Mouse (Mus musculus) intestine, embryonic 16.5 days (tissue): ENCODE measurements around the gene Gm14296. TPM values are rescaled to one million over a fixed set of nuclear protein-coding genes. Genes with fewer than 3 reads are reported as not detected.
"Not testable (repeated sequence)": the region's sequence is repeated elsewhere in the genome, so short reads cannot be mapped to it uniquely, and the experiment has no call there.

Source experiments
- ATAC-seq: fragments of 200-750 bp; cut with Nextera tagmentation; 2 replicates; pipeline ENCODE4 v1.8.0; 2017; ENCODE audit warnings: moderate TSS enrichment, moderate library complexity
- H3K27ac ChIP-seq: fragments of 300-500 bp; sonication (generic); 2 replicates; pipeline ENCODE4 v1.5.1; 2014; ENCODE audit warnings: mild to moderate bottlenecking, low read length
- H3K27me3 ChIP-seq: fragments of 300-500 bp; sonication (generic); replicated peaks from 2 replicates; pipeline ENCODE4 v1.6.1; 2014; ENCODE audit warnings: low read length, control low read depth, mixed read lengths; ENCODE audit not compliant: control insufficient read depth, insufficient read depth
- H3K36me3 ChIP-seq: fragments of 300-500 bp; sonication (generic); 2 replicates; pipeline ENCODE4 v1.6.1; 2014; ENCODE audit warnings: low read length, control low read depth; ENCODE audit not compliant: control insufficient read depth, insufficient read depth
- H3K4me1 ChIP-seq: fragments of 300-500 bp; sonication (generic); 2 replicates; pipeline ENCODE4 v1.6.1; 2014; ENCODE audit warnings: low read length, control low read depth, mixed read lengths; ENCODE audit not compliant: control insufficient read depth, insufficient read depth
- H3K4me2 ChIP-seq: fragments of 300-500 bp; sonication (generic); 2 replicates; pipeline ENCODE4 v1.6.1; 2014; ENCODE audit warnings: low read depth, low read length, control low read depth
- H3K4me3 ChIP-seq: fragments of 300-500 bp; sonication (generic); 2 replicates; pipeline ENCODE4 v1.5.1; 2014; ENCODE audit warnings: mild to moderate bottlenecking, low read length
- H3K9ac ChIP-seq: fragments of 300-500 bp; sonication (generic); 2 replicates; pipeline ENCODE4 v1.6.1; 2014; ENCODE audit warnings: low read depth, low read length
- H3K9me3 ChIP-seq: fragments of 300-500 bp; sonication (generic); 2 replicates; pipeline ENCODE4 v1.6.1; 2016; ENCODE audit warnings: low read length, control low read depth; ENCODE audit not compliant: control insufficient read depth
- WGBS: fragments of 180-500 bp; shearing (Covaris S2); extraction: QIAGEN DNeasy Blood & Tissue Kit; methylation state at CpG from one replicate; pipeline ENCODE4 v1.1.7; 2014; 5-methylcytosine and 5-hydroxymethylcytosine counted together
- polyA plus RNA-seq: library from polyadenylated mRNA; unstranded; fragments of >200 nt; fragmentation: Nextera tagmentation; extraction: Ambion mirVana; gene quantifications from 2 replicates; pipeline ENCODE4 v1.2.1, GENCODE M21; 2015

The Gm14296 gene
- polyA plus RNA-seq, result 7.9 and 8.8 TPM in 2 replicates

DNA sequence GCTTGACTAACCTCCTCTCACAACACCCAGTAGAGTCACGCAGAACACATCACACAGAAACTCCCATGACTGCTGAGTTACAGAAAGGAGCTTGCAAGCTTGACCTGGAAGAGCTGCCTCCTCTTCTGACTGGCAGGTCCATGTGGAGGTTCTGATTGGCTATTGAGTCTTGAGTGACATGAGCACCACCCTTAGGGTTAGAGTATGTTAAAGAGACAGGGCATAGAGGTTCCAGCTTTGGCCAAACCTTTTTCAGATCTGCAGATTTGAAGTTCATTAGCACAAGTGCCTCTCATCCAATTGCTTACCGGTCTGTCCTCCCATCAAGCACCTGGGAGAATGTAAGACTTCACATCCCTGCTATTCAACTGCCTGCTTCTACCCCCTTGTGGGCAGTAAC lies at the start of gene Gm14296:
Gene Gm14296, minus strand, starts transcription at position 101 of the 400 bp plus-strand sequence.
- not testable (repeated sequence) for H3K27me3 ChIP-seq

DNA sequence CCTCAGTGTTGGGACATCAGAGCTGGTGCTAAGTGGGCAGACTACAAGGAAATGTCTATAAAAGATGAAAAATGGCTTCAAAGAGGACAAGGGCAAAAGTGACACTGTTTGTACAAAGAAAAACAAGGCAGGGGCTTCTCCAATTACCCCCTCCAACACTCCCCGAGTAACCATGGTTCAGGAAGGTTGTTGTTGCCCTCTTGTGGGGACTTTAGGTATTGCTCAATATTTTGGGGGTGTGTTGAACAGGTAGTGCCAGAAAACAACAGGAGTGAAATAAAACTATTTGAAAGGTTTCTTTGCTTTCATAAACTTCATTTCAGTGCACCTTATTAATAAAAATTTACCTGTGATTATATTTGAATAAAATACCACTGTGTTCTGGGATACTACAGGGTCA lies 22.1 kb downstream of the Gm14296 start:
- H3K4me3 ChIP-seq, H3K4me2 ChIP-seq, H3K36me3 ChIP-seq, H3K27ac ChIP-seq, ATAC-seq, H3K27me3 ChIP-seq, H3K4me1 ChIP-seq, H3K9me3 ChIP-seq, H3K9ac ChIP-seq: not testable (repeated sequence)
- no CpG with 5 or more reads among the region's 1 CpGs for WGBS

More for the DNA sequence above, at the start of gene Gm14296:
- not testable (repeated sequence) for H3K9me3 ChIP-seq, H3K4me2 ChIP-seq, H3K4me1 ChIP-seq, H3K27ac ChIP-seq, ATAC-seq, H3K4me3 ChIP-seq, H3K9ac ChIP-seq, H3K36me3 ChIP-seq
- WGBS, result no CpG with 5 or more reads among the region's 2 CpGs

Other genes starting within 250 kb of the Gm14296 start
- gene Gm14305, start 219.5 kb downstream of the Gm14296 start, polyA plus RNA-seq, result 19.8 and 21.0 TPM in 2 replicates
- gene Gm14295, start 129.2 kb downstream of the Gm14296 start, polyA plus RNA-seq, result 9.4 and 12.5 TPM in 2 replicates
- not detected in 2 replicates for gene Gm14408, start 96.7 kb downstream of the Gm14296 start, polyA plus RNA-seq
- 5.3 and 6.8 TPM in 2 replicates for gene Gm14419, start 73.1 kb upstream of the Gm14296 start, polyA plus RNA-seq
- 0.38 TPM in 1 of 2 replicates, not detected in the other for gene Gm14401, start 146.5 kb upstream of the Gm14296 start, polyA plus RNA-seq